Mouse (Mus musculus): Measurements from ENCODE around the gene Mybl2. TPM values are rescaled to one million over a fixed set of nuclear protein-coding genes. Genes with fewer than 3 reads are reported as not detected.

Mybl2 gene
- polyA plus RNA-seq, 1 experiment from 2014 or later: 57.5 TPM

Small RNA genes lying within 50 kb of the gene (microRNA-seq; reads per million reads assigned to microRNA genes)
- gene Gm22174 (not detected), gene Mir7003 (1.2 reads per million)

Other genes starting within 250 kb of the Mybl2 start
- 267 and 269 TPM in 2 replicates for gene Srsf6, start 123.2 kb upstream of the Mybl2 start, polyA plus RNA-seq (2016; fragmentation: Nextera tagmentation; extraction: Ambion mirVana)
- 0.15 and 0.23 TPM in 2 replicates for gene L3mbtl1, start 111.2 kb upstream of the Mybl2 start, polyA plus RNA-seq (2016; fragmentation: Nextera tagmentation; extraction: Ambion mirVana)
- not detected in 2 replicates for gene Sgk2, start 67.4 kb upstream of the Mybl2 start, polyA plus RNA-seq (2016; fragmentation: Nextera tagmentation; extraction: Ambion mirVana)
- 56.2 and 56.4 TPM in 2 replicates for gene Ift52, start 37.3 kb upstream of the Mybl2 start, polyA plus RNA-seq (2016; fragmentation: Nextera tagmentation; extraction: Ambion mirVana)
- not detected in 2 replicates for gene Gtsf1l, start 33.2 kb downstream of the Mybl2 start, polyA plus RNA-seq (2016; fragmentation: Nextera tagmentation; extraction: Ambion mirVana)
- 45.5 and 52.3 TPM in 2 replicates for gene Tox2, start 148.4 kb downstream of the Mybl2 start, polyA plus RNA-seq (2016; fragmentation: Nextera tagmentation; extraction: Ambion mirVana)